16 mouse cellular contexts compared by ENCODE assay signal in genomic region chr15:83299916-83300582, GRCm38 (mm10). TPM values are rescaled to one million over a fixed set of nuclear protein-coding genes. Genes with fewer than 3 reads are reported as not detected.
DNase-seq lines count a peak whose midpoint lies in the region; ATAC-seq and TF ChIP-seq lines count a peak whose summit lies in the region.
"Had no signal": no experiment of that assay in that cellular context is flagged by ENCODE, and none has a peak within 500 bp of the region (broad histone marks: within the 10 kb centered on the region; RNA-seq: fewer than 3 reads in every experiment).

No protein-coding gene starts in this region.

- H3K9ac ChIP-seq in liver, embryonic 16.5 days (ENCODE audit: low read depth, low read length): no peak overlapping the region
- no peak overlapping the region for H3K9ac ChIP-seq in intestine, postnatal 0 days (ENCODE audit: low read depth, low read length)
- H3K9ac ChIP-seq: lung, embryonic 15.5 days; neural tube, embryonic 12.5 days had no signal

- no peak for TF ChIP-seq CTCF in gastrocnemius, adult 2 months (IDR thresholded peaks at IDR 0.05)
- TF ChIP-seq CTCF in spleen, adult 2 months (IDR thresholded peaks at IDR 0.05; ENCODE audit: extremely low read depth, insufficient read depth, insufficient read length, insufficient replicate concordance): no peak
- TF ChIP-seq CTCF in intestine, postnatal 0 days (IDR thresholded peaks at IDR 0.05; ENCODE audit: low read depth): no peak

- no peaks in the 10 kb centered on the region for H3K36me3 ChIP-seq in spleen, adult 2 months (ENCODE audit: control insufficient read depth, insufficient read depth, low read length)
- no peaks in the 10 kb centered on the region for H3K36me3 ChIP-seq in liver, embryonic 16.5 days (ENCODE audit: control insufficient read depth, insufficient read depth)
- peaks cover 52% of the 10 kb centered on the region for H3K36me3 ChIP-seq in intestine, postnatal 0 days (ENCODE audit: control insufficient read depth, insufficient read depth)

- intact Hi-C loops in gastrocnemius, adult 2 months (cut with DNase I): loop anchor here (5.0 kb wide), 1 partner anchor 48 kb away; the partner anchor contains the start of gene A4galt

- peak; percentile 69 for ATAC-seq in liver, embryonic 16.5 days (ENCODE audit: low read depth)
- ATAC-seq in intestine, postnatal 0 days: no peak

- DNase-seq in gastrocnemius, adult 2 months: no peak
- DNase-seq in gastrocnemius, adult 8-10 months (ENCODE audit: low spot score in 2 of 2): no peak
- no peak for DNase-seq in spleen, adult 2 months (ENCODE audit: low read depth in 1 of 2, low spot score in 2 of 2)
- no peak for DNase-seq in spleen, adult 18-20 months
- DNase-seq in telencephalon, adult 2 months (ENCODE audit: low read depth, low spot score): peak; percentile 10
- no peak for DNase-seq in gastrocnemius, postnatal 25 days
- DNase-seq: adrenal gland, postnatal 14 days; embryo, embryonic 11 days; midbrain, embryonic 14.5 days; thymus, postnatal 36 days had no signal

- H3K27me3 ChIP-seq in spleen, adult 2 months (ENCODE audit: control insufficient read depth, insufficient read depth, low read length): no peaks in the 10 kb centered on the region
- H3K27me3 ChIP-seq in liver, embryonic 16.5 days (ENCODE audit: control insufficient read depth, insufficient read depth, low read depth, low read length): no peaks in the 10 kb centered on the region
- H3K27me3 ChIP-seq in intestine, postnatal 0 days (replicated peaks; ENCODE audit: control insufficient read depth, insufficient read depth, low read length): no peaks in the 10 kb centered on the region
- H3K27me3 ChIP-seq: lung, embryonic 15.5 days; neural tube, embryonic 12.5 days had no signal

- peak overlapping the region; percentile 65 for H3K27ac ChIP-seq in gastrocnemius, adult 2 months
- peak overlapping the region; percentile 39; the same call in 1 of the 2 replicates for H3K27ac ChIP-seq in spleen, adult 2 months (ENCODE audit: insufficient read depth, low read length)
- peak overlapping the region; percentile 26 for H3K27ac ChIP-seq in liver, embryonic 16.5 days (ENCODE audit: low read length)
- no peak overlapping the region for H3K27ac ChIP-seq in intestine, postnatal 0 days (ENCODE audit: low read depth, low read length)
- H3K27ac ChIP-seq: lung, embryonic 15.5 days; neural tube, embryonic 12.5 days had no signal

- no peak for TF ChIP-seq POLR2A in spleen, adult 2 months (IDR thresholded peaks at IDR 0.05; ENCODE audit: low read depth, low read length)

- H3K4me1 ChIP-seq in spleen, adult 2 months (ENCODE audit: control insufficient read depth, insufficient read depth, insufficient read length): no peaks in the 10 kb centered on the region; the same call in 1 of the 2 replicates
- H3K4me1 ChIP-seq in liver, embryonic 16.5 days (ENCODE audit: control insufficient read depth, low read depth, low read length): peaks cover 10% of the 10 kb centered on the region
- peaks cover 5% of the 10 kb centered on the region; the same call in 1 of the 2 replicates for H3K4me1 ChIP-seq in intestine, postnatal 0 days (replicated peaks; ENCODE audit: control insufficient read depth, insufficient read depth, low read length)

- no peak overlapping the region for H3K4me3 ChIP-seq in gastrocnemius, adult 2 months
- H3K4me3 ChIP-seq in spleen, adult 2 months (ENCODE audit: extremely low read depth, insufficient read depth, insufficient read length): no peak overlapping the region
- no peak overlapping the region for H3K4me3 ChIP-seq in liver, embryonic 16.5 days (ENCODE audit: low read depth, low read length)
- no peak overlapping the region for H3K4me3 ChIP-seq in intestine, postnatal 0 days (ENCODE audit: low read depth, low read length)
- H3K4me3 ChIP-seq: erythroblast, embryonic 14.5 days; hindbrain, embryonic 10.5 days; lung, embryonic 15.5 days; neural tube, embryonic 12.5 days had no signal

- no peak overlapping the region for H3K4me2 ChIP-seq in liver, embryonic 16.5 days (ENCODE audit: low read depth, low read length)
- H3K4me2 ChIP-seq in intestine, postnatal 0 days (replicated peaks; ENCODE audit: low read depth): no peak overlapping the region
- H3K4me2 ChIP-seq: lung, embryonic 15.5 days; neural tube, embryonic 12.5 days had no signal

- WGBS in spleen, adult 2 months: 82% methylated on average over 10 of the region's 10 CpGs
- 54% methylated on average over 10 of the region's 10 CpGs for WGBS in liver, embryonic 16.5 days (ENCODE audit: insufficient replicate concordance)
- 64% methylated on average over 10 of the region's 10 CpGs for WGBS in intestine, postnatal 0 days

- H3K9me3 ChIP-seq in liver, embryonic 16.5 days (replicated peaks; ENCODE audit: control insufficient read depth, low read length): no peaks in the 10 kb centered on the region
- H3K9me3 ChIP-seq in intestine, postnatal 0 days (ENCODE audit: control insufficient read depth): no peaks in the 10 kb centered on the region
- H3K9me3 ChIP-seq: hindbrain, embryonic 10.5 days; lung, embryonic 15.5 days; neural tube, embryonic 12.5 days had no signal

RNA-seq across cellular contexts. Expression of gene A4galt, which starts 48.5 kb away (rescaled TPM):
- total RNA-seq in gastrocnemius, adult 2 months (2021): 1 to 10 TPM; 2.8 to 4.0 TPM
- total RNA-seq in gastrocnemius, adult 8-10 months (2022): 1 to 10 TPM; 1.0 to 2.3 (median 2.0) TPM
- polyA plus RNA-seq in spleen, adult 2 months (2012; rRNA removed): 20.4 and 27.2 TPM in 2 replicates
- 0.13 TPM in 1 of 2 replicates, not detected in the other for polyA plus RNA-seq in liver, embryonic 16.5 days (2015; fragmentation: Nextera tagmentation; extraction: Ambion mirVana)
- 8.1 and 8.6 TPM in 2 replicates for polyA plus RNA-seq in intestine, postnatal 0 days (2015; fragmentation: Nextera tagmentation; extraction: Ambion mirVana)
- 1 to 10 TPM; 3.7 to 4.3 TPM for total RNA-seq in gastrocnemius, postnatal 25 days (2021)
- polyA plus RNA-seq: erythroblast, embryonic 14.5 days had no signal

RNA-seq across cellular contexts. Expression of gene Arfgap3, which starts 50.0 kb away (rescaled TPM):
- 1 to 10 TPM; 6.0 to 6.7 TPM for total RNA-seq in gastrocnemius, adult 2 months (2021)
- 1 to 10 TPM; 4.4 to 5.2 (median 4.8) TPM for total RNA-seq in gastrocnemius, adult 8-10 months (2022)
- 14.6 TPM in 2 replicates for polyA plus RNA-seq in spleen, adult 2 months (2012; rRNA removed)
- 17.3 and 18.6 TPM in 2 replicates for polyA plus RNA-seq in liver, embryonic 16.5 days (2015; fragmentation: Nextera tagmentation; extraction: Ambion mirVana)
- polyA plus RNA-seq in intestine, postnatal 0 days (2015; fragmentation: Nextera tagmentation; extraction: Ambion mirVana): 119 and 124 TPM in 2 replicates
- total RNA-seq in gastrocnemius, postnatal 25 days (2021): 1 to 10 TPM; 5.8 to 9.6 TPM
